Mouse (Mus musculus) liver, embryonic 11.5 days (tissue): ENCODE measurements around the gene Shbg. TPM values are rescaled to one million over a fixed set of nuclear protein-coding genes. Genes with fewer than 3 reads are reported as not detected.

ENCODE experiments used
- ATAC-seq: fragments of 200-750 bp; cut with Nextera tagmentation; replicated peaks from 2 replicates; pipeline ENCODE4 v1.8.0; 2017; ENCODE audit warnings: moderate number of reproducible peaks, mild to moderate bottlenecking, moderate TSS enrichment, moderate library complexity; ENCODE audit not compliant: low FRiP score
- DNase-seq: peaks from one replicate; pipeline ENCODE4 v3.0.0-alpha.2; 2017; ENCODE audit warnings: low spot score
- H3K27ac ChIP-seq: fragments of 300-500 bp; sonication (generic); 2 replicates; pipeline ENCODE4 v1.5.1; 2014; ENCODE audit warnings: mild to moderate bottlenecking, low read depth, low read length, control low read depth
- H3K27me3 ChIP-seq: fragments of 300-500 bp; sonication (generic); replicated peaks from 2 replicates; pipeline ENCODE4 v1.6.1; 2014; ENCODE audit warnings: low read length, mixed read lengths; ENCODE audit not compliant: control insufficient read depth, insufficient read depth
- H3K36me3 ChIP-seq: fragments of 300-500 bp; sonication (generic); 2 replicates; pipeline ENCODE4 v1.6.1; 2014; ENCODE audit warnings: mild to moderate bottlenecking, low read length, moderate library complexity, mixed read lengths; ENCODE audit not compliant: control insufficient read depth, insufficient read depth
- H3K4me1 ChIP-seq: fragments of 300-500 bp; sonication (generic); replicated peaks from 2 replicates; pipeline ENCODE4 v1.6.1; 2014; ENCODE audit warnings: low read length, mixed read lengths; ENCODE audit not compliant: control insufficient read depth, insufficient read depth
- H3K4me2 ChIP-seq: fragments of 300-500 bp; sonication (generic); 2 replicates; pipeline ENCODE4 v1.6.1; 2014; ENCODE audit warnings: mild to moderate bottlenecking, control low read depth, moderate library complexity
- H3K4me3 ChIP-seq: fragments of 300-500 bp; sonication (generic); 2 replicates; pipeline ENCODE4 v1.5.1; 2014; ENCODE audit warnings: low read depth, low read length, control low read depth
- H3K9ac ChIP-seq: fragments of 300-500 bp; sonication (generic); 2 replicates; pipeline ENCODE4 v1.6.1; 2014; ENCODE audit warnings: low read depth, low read length, control low read depth
- H3K9me3 ChIP-seq: fragments of 300-500 bp; sonication (generic); 2 replicates; pipeline ENCODE4 v1.6.1; 2016; ENCODE audit warnings: low read length, inconsistent platforms, mixed read lengths; ENCODE audit not compliant: control insufficient read depth
- WGBS: fragments of 180-500 bp; shearing (Covaris S2); extraction: QIAGEN DNeasy Blood & Tissue Kit; methylation state at CpG from one replicate; pipeline ENCODE4 v1.1.7; 2014; 5-methylcytosine and 5-hydroxymethylcytosine counted together
- polyA plus RNA-seq: library from polyadenylated mRNA; unstranded; fragments of >200 nt; fragmentation: Nextera tagmentation; extraction: Ambion mirVana; gene quantifications from 2 replicates; pipeline ENCODE4 v1.2.1, GENCODE M21; 2014

Shbg gene
- polyA plus RNA-seq, 1 experiment from 2014 or later = 42.9 TPM

- Histone ChIP-seq H3K4me1 (peaks cover 31% of the 10 kb centered on the region), H3K27ac (peak overlapping the region; percentile 94), H3K4me3 (peak overlapping the region; percentile 60), H3K36me3 (peaks cover 31% of the 10 kb centered on the region), H3K9me3 (no peaks in the 10 kb centered on the region), H3K4me2 (peak overlapping the region; percentile 75), H3K9ac (peak overlapping the region; percentile 81), H3K27me3 (no peaks in the 10 kb centered on the region)
- 59% methylated on average over 3 of the region's 3 CpGs for WGBS
- ATAC-seq (no peak), DNase-seq (no peak)
Measured at GRCm38 (mm10) chr11:69661221-69661881, 43.6 kb upstream of the Shbg start.

DNA sequence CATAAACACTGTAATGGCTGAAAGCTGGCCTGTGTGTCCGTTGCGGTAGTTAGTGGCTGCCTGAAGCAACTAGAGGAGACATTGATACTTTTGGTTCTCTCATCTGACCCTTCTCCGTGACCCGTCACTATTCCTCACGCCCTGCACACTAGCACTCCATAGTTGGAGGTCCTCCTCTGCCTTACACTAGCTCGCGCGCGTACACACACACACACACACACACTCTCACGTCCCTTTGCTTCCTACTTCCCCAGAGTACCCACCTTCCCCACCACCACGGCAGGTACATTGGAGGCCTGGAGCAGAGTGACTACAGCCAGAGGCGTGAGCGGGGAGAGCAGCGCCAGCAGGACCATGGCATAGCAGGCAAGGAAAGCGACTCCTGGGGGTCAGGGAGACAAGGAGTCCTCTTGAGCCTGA is 39.8 kb upstream of the Shbg start:
- ATAC-seq (no peak), DNase-seq (no peak)
- Histone ChIP-seq H3K9me3 (no peaks in the 10 kb centered on the region), H3K9ac (no peak overlapping the region), H3K27ac (no peak overlapping the region), H3K4me3 (no peak overlapping the region), H3K4me1 (peaks cover 35% of the 10 kb centered on the region), H3K36me3 (peaks cover 29% of the 10 kb centered on the region), H3K4me2 (no peak overlapping the region), H3K27me3 (no peaks in the 10 kb centered on the region)
- 83% methylated on average over 15 of the region's 15 CpGs for WGBS

DNA sequence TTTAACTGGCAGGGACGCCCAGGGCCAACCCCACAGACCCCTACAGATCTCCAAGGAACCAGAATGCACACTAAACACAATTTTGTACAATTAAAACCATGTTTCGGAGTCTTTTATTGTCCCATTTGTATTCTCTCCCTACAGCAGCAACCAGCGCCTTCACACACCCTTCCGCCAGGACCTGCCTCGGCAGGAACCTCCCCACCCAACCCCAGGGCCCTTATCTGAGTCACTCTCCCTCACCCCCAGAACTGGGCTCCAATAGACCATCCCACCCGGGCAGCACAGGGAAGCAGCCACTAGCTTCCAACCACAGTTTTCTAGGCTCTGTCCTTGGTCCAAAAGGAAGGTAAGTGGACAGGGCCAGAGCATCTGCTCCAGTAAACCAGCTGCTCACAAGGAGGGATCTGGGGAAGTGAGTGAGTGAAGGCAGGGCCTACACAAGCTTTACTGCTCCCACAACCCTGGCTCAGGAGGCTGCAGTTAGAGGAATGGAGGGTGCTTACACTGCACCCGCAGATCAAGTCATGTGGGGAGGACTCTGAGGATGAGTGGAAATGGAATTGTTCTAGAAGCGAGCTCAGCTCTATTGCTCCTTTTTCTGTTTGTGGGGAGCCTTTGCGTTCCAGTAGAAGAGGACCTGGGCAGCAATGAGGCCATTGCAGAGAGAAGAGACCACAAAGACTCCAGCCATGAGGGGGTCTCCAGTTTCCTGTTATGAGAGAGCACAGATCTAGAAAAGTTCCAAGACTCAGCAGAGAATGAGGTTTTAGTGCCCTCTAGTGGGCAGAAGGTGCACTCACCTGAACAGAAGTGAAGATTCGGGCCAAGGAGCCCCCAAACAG is 39.1 kb upstream of the Shbg start:
- Histone ChIP-seq H3K4me2 (peak overlapping the region; percentile 17; the same call in 1 of the 2 replicates), H3K36me3 (peaks cover 35% of the 10 kb centered on the region), H3K9me3 (no peaks in the 10 kb centered on the region), H3K4me1 (peaks cover 35% of the 10 kb centered on the region), H3K9ac (0 out of 2 replicates have a peak overlapping the region, but pooled peaks have one; percentile 3), H3K4me3 (no peak overlapping the region), H3K27ac (0 out of 2 replicates have a peak overlapping the region, but pooled peaks have one; percentile 23), H3K27me3 (no peaks in the 10 kb centered on the region)
- ATAC-seq (0 out of 2 replicates have a peak, but pooled peaks have one; percentile 44), DNase-seq (no peak)
- whole genome bisulfite sequencing = 66% methylated on average over 10 of the region's 10 CpGs

GRCm38 (mm10) chr11:69656065-69656455 is 38.4 kb upstream of the Shbg start:
- H3K4me1 ChIP-seq = peaks cover 29% of the 10 kb centered on the region
- DNase-seq (no peak), ATAC-seq (no peak)
- H3K27me3 ChIP-seq = no peaks in the 10 kb centered on the region
- H3K27ac ChIP-seq = no peak overlapping the region; the same call in 1 of the 2 replicates
- no peaks in the 10 kb centered on the region for H3K9me3 ChIP-seq
- H3K4me2 ChIP-seq = no peak overlapping the region; the same call in 1 of the 2 replicates
- H3K36me3 ChIP-seq = peaks cover 40% of the 10 kb centered on the region
- no peak overlapping the region for H3K9ac ChIP-seq
- 78% methylated on average over 5 of the region's 5 CpGs for WGBS
- H3K4me3 ChIP-seq = 0 out of 2 replicates have a peak overlapping the region, but pooled peaks have one; percentile 3

DNA sequence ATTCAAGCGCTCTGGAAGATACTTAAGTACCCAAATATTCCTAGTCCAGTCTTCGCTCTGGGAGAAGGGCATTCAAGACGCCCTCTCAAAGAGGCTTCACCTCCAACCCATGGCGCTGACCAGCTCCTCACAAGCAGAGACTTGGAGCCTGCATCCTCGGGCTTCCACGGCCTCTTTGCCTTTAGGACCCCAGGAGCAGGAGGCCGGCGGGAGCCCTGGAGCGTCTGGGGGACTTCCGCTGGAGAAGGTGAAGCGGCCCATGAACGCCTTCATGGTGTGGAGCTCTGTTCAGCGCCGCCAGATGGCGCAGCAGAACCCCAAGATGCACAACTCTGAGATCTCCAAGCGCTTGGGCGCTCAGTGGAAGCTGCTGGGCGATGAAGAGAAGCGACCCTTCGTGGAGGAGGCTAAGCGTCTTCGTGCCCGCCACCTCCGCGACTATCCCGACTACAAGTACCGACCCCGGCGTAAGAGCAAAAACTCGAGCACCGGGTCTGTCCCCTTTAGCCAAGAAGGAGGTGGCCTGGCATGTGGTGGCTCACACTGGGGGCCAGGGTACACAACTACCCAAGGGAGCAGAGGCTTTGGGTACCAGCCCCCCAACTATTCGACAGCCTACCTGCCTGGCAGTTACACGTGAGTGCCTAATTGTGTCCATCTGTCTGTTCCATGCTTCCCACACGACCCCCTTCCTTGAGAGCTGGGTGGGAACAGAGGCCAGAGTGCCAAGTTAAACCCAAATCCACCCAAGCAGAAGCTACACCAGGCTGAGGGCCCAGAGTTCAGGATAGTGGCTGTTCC is 37.8 kb upstream of the Shbg start, which contains the start of gene Sox15:
Gene Sox15, plus strand, starts transcription at position 51 of the 801 bp plus-strand sequence.
- Histone ChIP-seq H3K27ac (peak within 1 kb of the TSS; percentile 51), H3K4me2 (peak within 1 kb of the TSS; percentile 28; the same call in 1 of the 2 replicates), H3K9me3 (no peaks in the 10 kb centered on the region), H3K27me3 (no peaks in the 10 kb centered on the region), H3K4me3 (0 out of 2 replicates have a peak within 1 kb of the TSS, but pooled peaks have one; percentile 3), H3K9ac (no peak within 1 kb of the TSS), H3K4me1 (peaks cover 26% of the 10 kb centered on the region), H3K36me3 (peaks cover 46% of the 10 kb centered on the region)
- ATAC-seq (peak; percentile 67), DNase-seq (no peak)
- 37% methylated on average over 34 of the region's 34 CpGs for WGBS

DNA sequence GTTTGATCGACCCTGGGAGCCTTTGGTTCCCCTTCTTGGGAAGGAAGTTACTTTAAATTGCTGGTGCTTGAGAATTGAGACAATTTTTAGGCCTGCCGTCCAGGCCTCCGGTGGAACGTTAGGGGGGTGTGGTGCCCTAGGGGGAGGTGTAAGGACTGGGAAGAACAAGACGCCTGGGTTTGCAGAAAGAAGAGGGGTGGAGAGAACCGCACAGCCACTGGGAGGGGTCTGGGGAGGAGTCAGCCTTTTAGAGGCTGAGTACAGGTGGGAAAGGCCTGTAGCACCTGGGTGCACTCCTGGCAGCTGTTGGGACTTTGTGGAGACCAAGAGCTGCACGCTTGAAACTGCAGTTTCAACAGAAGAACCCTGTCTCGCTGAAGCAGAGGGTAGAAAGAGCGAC is 37.1 kb upstream of the Shbg start:
- no peak for ATAC-seq
- 42% methylated on average over 9 of the region's 9 CpGs for WGBS
- peaks cover 53% of the 10 kb centered on the region for H3K36me3 ChIP-seq
- H3K4me1 ChIP-seq = peaks cover 26% of the 10 kb centered on the region
- no peak overlapping the region for H3K4me3 ChIP-seq
- no peaks in the 10 kb centered on the region for H3K9me3 ChIP-seq
- no peak for DNase-seq
- H3K9ac ChIP-seq = no peak overlapping the region
- H3K27me3 ChIP-seq = no peaks in the 10 kb centered on the region
- peak overlapping the region; percentile 51 for H3K27ac ChIP-seq
- no peak overlapping the region for H3K4me2 ChIP-seq

GRCm38 (mm10) chr11:69653399-69653798 is 35.7 kb upstream of the Shbg start:
- WGBS = 79% methylated on average over 5 of the region's 5 CpGs
- Histone ChIP-seq H3K36me3 (peaks cover 52% of the 10 kb centered on the region), H3K27me3 (no peaks in the 10 kb centered on the region), H3K9ac (no peak overlapping the region), H3K27ac (no peak overlapping the region), H3K4me3 (no peak overlapping the region), H3K4me2 (no peak overlapping the region), H3K9me3 (no peaks in the 10 kb centered on the region), H3K4me1 (peaks cover 26% of the 10 kb centered on the region)
- ATAC-seq (no peak), DNase-seq (no peak)

- peaks cover 77% of the 10 kb centered on the region for H3K36me3 ChIP-seq
- no peaks in the 10 kb centered on the region for H3K9me3 ChIP-seq
- no peaks in the 10 kb centered on the region for H3K27me3 ChIP-seq
- no peak for ATAC-seq
- H3K27ac ChIP-seq = no peak overlapping the region
- H3K4me2 ChIP-seq = no peak overlapping the region
- no peak overlapping the region for H3K9ac ChIP-seq
- no peak overlapping the region for H3K4me3 ChIP-seq
- no peak for DNase-seq
- H3K4me1 ChIP-seq = no peaks in the 10 kb centered on the region
- WGBS = 93% methylated on average over 5 of the region's 5 CpGs
Measured at GRCm38 (mm10) chr11:69645860-69646259, 28.2 kb upstream of the Shbg start.
